Mouse (Mus musculus): Measurements from ENCODE around the gene Acyp2.

DNA sequence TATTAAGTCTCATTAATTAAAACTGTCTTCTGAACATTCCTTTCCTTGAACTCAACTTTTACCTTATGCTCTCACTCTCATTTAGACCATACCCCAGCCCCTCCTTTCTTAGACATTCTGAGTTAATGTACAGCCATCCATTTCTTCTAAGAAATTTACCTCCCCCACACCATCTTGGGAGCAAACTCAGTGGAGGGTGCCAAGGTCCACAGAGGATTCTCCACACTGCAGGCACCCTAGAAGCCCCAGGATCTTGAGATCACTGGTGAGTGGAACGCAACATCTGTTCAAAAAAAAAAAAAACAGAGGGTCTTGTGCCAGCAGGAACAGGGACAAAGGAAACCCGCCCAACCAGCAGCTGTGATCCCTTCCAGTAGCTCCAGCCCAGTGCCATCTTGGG lies 13.2 kb upstream of the Acyp2 start:
- no peak for TF ChIP-seq MYOG (IDR thresholded peaks at IDR 0.05; ENCODE audit: control insufficient read depth in 1 of 3, insufficient read depth in 1 of 3, insufficient read length in 2 of 3, low read depth in 2 of 3)
- TF ChIP-seq POLR2A (IDR thresholded peaks at IDR 0.05; ENCODE audit: insufficient read length, low read depth), result no peak
- no peak for TF ChIP-seq CEBPB (IDR thresholded peaks at IDR 0.05; ENCODE audit: insufficient read depth, poor library complexity, severe bottlenecking)
- TF ChIP-seq MAX (IDR thresholded peaks at IDR 0.05; ENCODE audit: low read depth), result no peak
- TF ChIP-seq MYOD1 (IDR thresholded peaks at IDR 0.05; ENCODE audit: control insufficient read depth in 1 of 3, insufficient read length in 2 of 3, low read depth in 2 of 3), result no peak
- TF ChIP-seq USF1 (IDR thresholded peaks at IDR 0.05; ENCODE audit: low read depth), result no peak
- no peak for TF ChIP-seq E2F4 (IDR thresholded peaks at IDR 0.05; ENCODE audit: insufficient read depth)

Data from myocyte (in vitro differentiated cells).